Mouse (Mus musculus) MEL (cell line): ENCODE measurements around the gene Tpcn1. TPM values are rescaled to one million over a fixed set of nuclear protein-coding genes. Genes with fewer than 3 reads are reported as not detected.

Experiments
- DNase-seq: peaks from one replicate; pipeline ENCODE4 v3.0.0; 2011; ENCODE audit warnings: low read depth, low spot score
- H3K27ac ChIP-seq: 2 replicates; pipeline ENCODE4 v1.5.1; 2012; ENCODE audit warnings: low read depth, mild to moderate bottlenecking, control low read depth, low read length, moderate library complexity; ENCODE audit not compliant: control insufficient read depth
- H3K27me3 ChIP-seq, 2 experiments: fragments of 150-350 bp in 1 of 2; sonication (generic) in 1 of 2; 2 replicates each; pipeline ENCODE4 v1.6.1; 2012; ENCODE audit warnings: low read length in 2 of 2, mild to moderate bottlenecking in 2 of 2, improper control_type of control experiment in 1 of 2, moderate library complexity in 1 of 2; ENCODE audit not compliant: insufficient read depth in 2 of 2, control insufficient read depth in 1 of 2
- H3K36me3 ChIP-seq, 2 experiments: 2 replicates each; pipeline ENCODE4 v1.6.1; 2012 to 2014; ENCODE audit warnings: low read length in 2 of 2, improper control_type of control experiment in 1 of 2, inconsistent platforms in 1 of 2, mild to moderate bottlenecking in 1 of 2; ENCODE audit not compliant: insufficient read depth in 2 of 2, control insufficient read depth in 1 of 2
- H3K4me1 ChIP-seq, 2 experiments: fragments of 150-350 bp in 1 of 2; sonication (generic) in 1 of 2; 2 replicates each; pipeline ENCODE4 v1.6.1; 2012; ENCODE audit warnings: low read length in 2 of 2, improper control_type of control experiment in 1 of 2, mild to moderate bottlenecking in 1 of 2; ENCODE audit not compliant: insufficient read depth in 2 of 2, control insufficient read depth in 1 of 2
- H3K4me3 ChIP-seq, 2 experiments: fragments of 150-350 bp in 1 of 2; sonication (generic) in 1 of 2; 2 replicates each; pipeline ENCODE4 v1.5.1; 2012; ENCODE audit warnings: low read depth in 2 of 2, low read length in 2 of 2, mild to moderate bottlenecking in 2 of 2, moderate library complexity in 2 of 2, control low read depth in 1 of 2, improper control_type of control experiment in 1 of 2; ENCODE audit not compliant: control insufficient read depth in 1 of 2, insufficient read depth in 1 of 2
- H3K79me2 ChIP-seq: 2 replicates; pipeline ENCODE4 v1.6.1; 2012; ENCODE audit warnings: mild to moderate bottlenecking, low read length, moderate library complexity; ENCODE audit not compliant: control insufficient read depth, poor library complexity, insufficient read depth
- H3K9ac ChIP-seq: 2 replicates; pipeline ENCODE4 v1.6.1; 2012; ENCODE audit warnings: low read depth, mild to moderate bottlenecking, control low read depth, low read length, moderate library complexity; ENCODE audit not compliant: control insufficient read depth, poor library complexity, severe bottlenecking
- H3K9me3 ChIP-seq: fragments of 150-350 bp; sonication (generic); replicated peaks from 2 replicates; pipeline ENCODE4 v1.6.1; 2012; ENCODE audit warnings: mild to moderate bottlenecking, low read length, improper control_type of control experiment, moderate library complexity; ENCODE audit not compliant: insufficient read depth
- CHD1 ChIP-seq: IDR thresholded peaks from 2 replicates; pipeline ENCODE4 v1.6.1; 2012; ENCODE audit warnings: low read depth, mild to moderate bottlenecking, inconsistent platforms, low read length, improper control_type of control experiment
- ELF1 ChIP-seq: IDR thresholded peaks from 2 replicates; pipeline ENCODE4 v1.6.1; 2014; ENCODE audit warnings: low read depth, mild to moderate bottlenecking, inconsistent platforms, low read length, improper control_type of control experiment, moderate library complexity
- EP300 ChIP-seq, 2 experiments: IDR thresholded peaks; 2 replicates each; pipeline ENCODE4 v1.6.1; 2011; ENCODE audit warnings: improper control_type of control experiment in 2 of 2, low read length in 2 of 2, low read depth in 1 of 2, mild to moderate bottlenecking in 1 of 2
- HCFC1 ChIP-seq: IDR thresholded peaks from 2 replicates; pipeline ENCODE4 v1.6.1; 2012; ENCODE audit warnings: low read depth, mild to moderate bottlenecking, inconsistent platforms, low read length, improper control_type of control experiment, moderate library complexity
- JUND ChIP-seq: IDR thresholded peaks from 2 replicates; pipeline ENCODE4 v1.6.1; 2011; ENCODE audit warnings: low read depth, mild to moderate bottlenecking, improper control_type of control experiment, low read length
- KAT2A ChIP-seq: conservative IDR thresholded peaks from 2 replicates; pipeline ENCODE4 v1.6.1; 2012; ENCODE audit warnings: low read depth, low read length, improper control_type of control experiment, inconsistent platforms
- MAX ChIP-seq: IDR thresholded peaks from 2 replicates; pipeline ENCODE4 v1.6.1; 2011; ENCODE audit warnings: low read length, improper control_type of control experiment
- MXI1 ChIP-seq: IDR thresholded peaks from 2 replicates; pipeline ENCODE4 v1.6.1; 2011; ENCODE audit warnings: mild to moderate bottlenecking, low read depth, low read length, improper control_type of control experiment
- MYB ChIP-seq: IDR thresholded peaks from 2 replicates; pipeline ENCODE4 v1.6.1; 2011; ENCODE audit warnings: mild to moderate bottlenecking, low read depth, low read length, improper control_type of control experiment
- MYC ChIP-seq: IDR thresholded peaks from 2 replicates; pipeline ENCODE4 v1.6.1; 2011; ENCODE audit warnings: low read depth, mild to moderate bottlenecking, low read length, improper control_type of control experiment, moderate library complexity
- NRF1 ChIP-seq: IDR thresholded peaks from 2 replicates; pipeline ENCODE4 v1.6.1; 2014; ENCODE audit warnings: low read depth, mild to moderate bottlenecking, inconsistent platforms, low read length, improper control_type of control experiment, moderate library complexity; ENCODE audit not compliant: poor library complexity, insufficient read depth, severe bottlenecking
- POLR2AphosphoS2 ChIP-seq: IDR thresholded peaks from 2 replicates; pipeline ENCODE4 v1.6.1; 2011; ENCODE audit warnings: low read length, improper control_type of control experiment
- POLR2AphosphoS5 ChIP-seq: IDR thresholded peaks from 2 replicates; pipeline ENCODE4 v1.6.1; 2012; ENCODE audit warnings: low read depth, borderline replicate concordance, mild to moderate bottlenecking, inconsistent platforms, low read length, moderate library complexity, mixed read lengths
- RAD21 ChIP-seq: IDR thresholded peaks from 2 replicates; pipeline ENCODE4 v1.6.1; 2011; ENCODE audit warnings: mild to moderate bottlenecking, low read depth, low read length, improper control_type of control experiment
- RCOR1 ChIP-seq: IDR thresholded peaks from 2 replicates; pipeline ENCODE4 v1.6.1; 2012; ENCODE audit warnings: low read depth, mild to moderate bottlenecking, inconsistent platforms, low read length, improper control_type of control experiment
- SIN3A ChIP-seq: IDR thresholded peaks from 2 replicates; pipeline ENCODE4 v1.6.1; 2012; ENCODE audit warnings: low read length, improper control_type of control experiment, inconsistent platforms
- SMC3 ChIP-seq: IDR thresholded peaks from 2 replicates; pipeline ENCODE4 v1.6.1; 2011; ENCODE audit warnings: low read depth, low read length, improper control_type of control experiment
- TAL1 ChIP-seq: IDR thresholded peaks from 2 replicates; pipeline ENCODE4 v1.6.1; 2012; ENCODE audit warnings: mild to moderate bottlenecking, inconsistent platforms, low read length, moderate library complexity, mixed read lengths
- UBTF ChIP-seq: IDR thresholded peaks from 2 replicates; pipeline ENCODE4 v1.6.1; 2012; ENCODE audit warnings: low read depth, mild to moderate bottlenecking, inconsistent platforms, low read length, improper control_type of control experiment, moderate library complexity, borderline replicate concordance; ENCODE audit not compliant: insufficient read depth
- USF1 ChIP-seq: IDR thresholded peaks from 2 replicates; pipeline ENCODE4 v1.6.1; 2014; ENCODE audit warnings: low read depth, mild to moderate bottlenecking, inconsistent platforms, low read length, improper control_type of control experiment, moderate library complexity
- ZMIZ1 ChIP-seq: IDR thresholded peaks from 2 replicates; pipeline ENCODE4 v1.6.1; 2012; ENCODE audit warnings: low read depth, mild to moderate bottlenecking, inconsistent platforms, low read length, improper control_type of control experiment, moderate library complexity
- polyA plus RNA-seq, 2 experiments: library from polyadenylated mRNA; stranded (reverse) in 1 of 2; unstranded in 1 of 2; fragments of >175 nt in 1 of 2; fragments of >200 nt in 1 of 2; gene quantifications; 2 replicates each; pipeline versions ENCODE4 v1.2.1 to v1.2.4; 2012; ENCODE audit warnings: low replicate concordance in 2 of 2, low read depth in 1 of 2; ENCODE audit not compliant: insufficient read length in 2 of 2, insufficient read depth in 1 of 2, missing spikeins in 1 of 2
- total RNA-seq: library from RNA; depleted of rRNA; stranded (reverse); fragments of 300-350 nt; gene quantifications from 2 replicates; pipeline ENCODE4 v1.2.3, GENCODE M21; 2012

The Tpcn1 gene
- total and polyA plus RNA-seq, 3 experiments: 11.3 to 43.2 TPM; not detected in 1

- TF ChIP-seq JUND: no peak
- no peak for TF ChIP-seq MYB
These were observed 20.1 kb downstream of the Tpcn1 start (continued) for GRCm38 (mm10) chr5:120568336-120568768.

GRCm38 (mm10) chr5:120567761-120568211, 20.7 kb downstream of the Tpcn1 start:
- Histone ChIP-seq H3K9ac (no peak overlapping the region), H3K27me3 (no peaks in the 10 kb centered on the region)
- TF ChIP-seq MYB (no peak), UBTF (no peak), RAD21 (no peak), ZMIZ1 (no peak), KAT2A (no peak), NRF1 (no peak), MYC (no peak), MAX (no peak), JUND (no peak), POLR2AphosphoS5 (no peak), EP300 (IDR thresholded peaks at IDR 0.05; ENCODE audit: low read depth in 1 of 2, low read length in 2 of 2) (no peak), CHD1 (no peak), TAL1 (no peak), SMC3 (no peak), POLR2AphosphoS2 (no peak)
- TF ChIP-seq, all 39 proteins: peak for 0
- Histone ChIP-seq H3K36me3 (0 out of 4 replicates have a peak, but pooled peaks cover 0 to 3% of the 10 kb centered on the region in 2 experiments), H3K79me2 (no peaks in the 10 kb centered on the region), H3K27ac (no peak overlapping the region), H3K4me1 (peaks cover 0 to 5% of the 10 kb centered on the region in 2 experiments; a peak in 2 of 4 replicates), H3K4me3 (no peak overlapping the region), H3K9me3 (no peaks in the 10 kb centered on the region)
- DNase-seq: no peak

GRCm38 (mm10) chr5:120567253-120567701, 21.2 kb downstream of the Tpcn1 start:
- no peak overlapping the region for H3K27ac ChIP-seq
- no peak for DNase-seq
- H3K9ac ChIP-seq: no peak overlapping the region
- H3K4me3 ChIP-seq: no peak overlapping the region
- H3K9me3 ChIP-seq: no peaks in the 10 kb centered on the region
- TF ChIP-seq SMC3: no peak
- no peak for TF ChIP-seq USF1
- no peak for TF ChIP-seq MYB
- no peak for TF ChIP-seq JUND
- no peak for TF ChIP-seq ZMIZ1
- TF ChIP-seq POLR2AphosphoS2: no peak
- no peak for TF ChIP-seq RCOR1
- TF ChIP-seq MXI1: no peak
- TF ChIP-seq SIN3A: no peak
- TF ChIP-seq RAD21: no peak
- no peak for TF ChIP-seq HCFC1
- no peak for TF ChIP-seq NRF1
- no peak for TF ChIP-seq ELF1
- 0 out of 4 replicates have a peak, but pooled peaks cover 0 to 3% of the 10 kb centered on the region in 2 experiments for H3K36me3 ChIP-seq
- peaks cover 0 to 5% of the 10 kb centered on the region in 2 experiments; a peak in 2 of 4 replicates for H3K4me1 ChIP-seq
- no peaks in the 10 kb centered on the region for H3K79me2 ChIP-seq
- no peaks in the 10 kb centered on the region for H3K27me3 ChIP-seq
